Comparison of ENCODE assay signal across 1 mouse cellular context in the genomic region with DNA sequence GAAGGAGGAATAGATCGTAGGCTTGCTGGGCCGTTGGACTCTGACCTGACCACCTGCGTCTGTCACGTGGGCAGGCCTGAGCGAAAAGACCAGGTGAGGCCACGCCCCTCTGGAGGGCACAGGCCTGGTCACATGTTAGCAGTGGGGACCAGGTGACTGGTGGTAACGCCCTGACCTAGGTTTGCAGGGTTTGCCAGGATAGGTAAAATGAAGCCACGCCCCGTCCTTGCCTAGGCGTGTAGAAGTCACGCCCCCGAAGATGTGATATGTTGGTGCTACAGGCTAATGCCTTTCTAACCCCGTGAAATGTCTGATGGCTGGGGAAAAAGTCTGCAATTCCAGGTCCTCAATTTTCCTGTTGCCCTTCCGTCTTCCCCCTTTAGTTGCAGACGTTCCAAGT.
TF ChIP-seq lines count a peak whose summit lies in the region.

No protein-coding gene starts in this region.

TF ChIP-seq in MEL, 35 proteins besides CTCF, POLR2A, EP300 and RAD21 (continued from another document):
- TF ChIP-seq NRF1 (IDR thresholded peaks at IDR 0.05; ENCODE audit: insufficient read depth, low read depth, low read length, poor library complexity, severe bottlenecking), result no peak
- TF ChIP-seq MEF2A (IDR thresholded peaks at IDR 0.05; ENCODE audit: extremely low read depth, insufficient replicate concordance, low read depth, low read length, poor library complexity, severe bottlenecking), result no peak
- TF ChIP-seq SIN3A (IDR thresholded peaks at IDR 0.05; ENCODE audit: low read length), result no peak
- 0 out of 2 replicates have a peak, but pooled peaks have one; percentile 4 for TF ChIP-seq USF1 (IDR thresholded peaks at IDR 0.05; ENCODE audit: low read depth, low read length)
- TF ChIP-seq TAL1 (IDR thresholded peaks at IDR 0.05; ENCODE audit: low read length), result no peak
- no peak for TF ChIP-seq POLR2AphosphoS2 (IDR thresholded peaks at IDR 0.05; ENCODE audit: low read length)
- no peak for TF ChIP-seq E2F4 (IDR thresholded peaks at IDR 0.05; ENCODE audit: borderline replicate concordance, low read depth, low read length)
- TF ChIP-seq MYC (IDR thresholded peaks at IDR 0.05; ENCODE audit: low read depth, low read length), result no peak
- no peak for TF ChIP-seq ZC3H11A (IDR thresholded peaks at IDR 0.05; ENCODE audit: low read depth, low read length)
- no peak for TF ChIP-seq CHD1 (IDR thresholded peaks at IDR 0.05; ENCODE audit: low read depth, low read length)
- 0 out of 2 replicates have a peak, but pooled peaks have one; percentile 16 for TF ChIP-seq MXI1 (IDR thresholded peaks at IDR 0.05; ENCODE audit: low read depth, low read length)
- TF ChIP-seq SMC3 (IDR thresholded peaks at IDR 0.05; ENCODE audit: low read depth, low read length), result no peak
- no peak for TF ChIP-seq HCFC1 (IDR thresholded peaks at IDR 0.05; ENCODE audit: low read depth, low read length)
- TF ChIP-seq ETS1 (IDR thresholded peaks at IDR 0.05; ENCODE audit: low read depth, low read length), result no peak
- TF ChIP-seq ZMIZ1 (IDR thresholded peaks at IDR 0.05; ENCODE audit: low read depth, low read length), result 0 out of 2 replicates have a peak, but pooled peaks have one; percentile 4
- TF ChIP-seq BHLHE40 (IDR thresholded peaks at IDR 0.05; ENCODE audit: borderline replicate concordance, low read depth, low read length), result no peak
- TF ChIP-seq MAX (IDR thresholded peaks at IDR 0.05; ENCODE audit: low read length), result no peak
